Mouse (Mus musculus): ENCODE data around the gene Zcchc9.
"Not testable (repeated sequence)": the region's sequence is repeated elsewhere in the genome, so short reads cannot be mapped to it uniquely, and the experiment has no call there.

The Zcchc9 gene

GRCm38 (mm10) chr13:91807155-91807839, at the start of gene Zcchc9:
Gene Zcchc9 (minus strand): TSS chr13:91807705.
- DNase-seq (ENCODE audit: low spot score in 2 of 2): peak; percentile 77 to 82

GRCm38 (mm10) chr13:91854412-91854811, 46.9 kb upstream of the Zcchc9 start:
- DNase-seq (ENCODE audit: low spot score in 2 of 2): no peak

- no peak for DNase-seq (ENCODE audit: low spot score in 2 of 2)
These were observed 20.4 kb upstream of the Zcchc9 start for GRCm38 (mm10) chr13:91827876-91828275.

- no peak for DNase-seq (ENCODE audit: low spot score in 2 of 2)
These were observed 18.6 kb upstream of the Zcchc9 start for GRCm38 (mm10) chr13:91826066-91826465.

GRCm38 (mm10) chr13:91824845-91825550, 17.5 kb upstream of the Zcchc9 start:
- no peak for DNase-seq (ENCODE audit: low spot score in 2 of 2)

- no peak for DNase-seq (ENCODE audit: low spot score in 2 of 2)
These were observed 16.2 kb upstream of the Zcchc9 start for GRCm38 (mm10) chr13:91823735-91824134.

- no peak for DNase-seq (ENCODE audit: low spot score in 2 of 2)
These were observed 7.2 kb upstream of the Zcchc9 start for GRCm38 (mm10) chr13:91814670-91815069.

- no peak for DNase-seq (ENCODE audit: low spot score in 2 of 2)
These were observed 2.0 kb upstream of the Zcchc9 start for GRCm38 (mm10) chr13:91809476-91809875.

- DNase-seq (ENCODE audit: low spot score in 2 of 2): no peak
These were observed 520 bp upstream of the Zcchc9 start for GRCm38 (mm10) chr13:91807874-91808575.

GRCm38 (mm10) chr13:91801726-91802125, 5.8 kb downstream of the Zcchc9 start:
- DNase-seq (ENCODE audit: low spot score in 2 of 2): no peak

GRCm38 (mm10) chr13:91797442-91797841, 10.1 kb downstream of the Zcchc9 start:
- DNase-seq (ENCODE audit: low spot score in 2 of 2): no peak

GRCm38 (mm10) chr13:91796916-91797315, 10.6 kb downstream of the Zcchc9 start:
- DNase-seq (ENCODE audit: low spot score in 2 of 2): no peak

- no peak for DNase-seq (ENCODE audit: low spot score in 2 of 2)
These were observed 11.5 kb downstream of the Zcchc9 start for GRCm38 (mm10) chr13:91796003-91796402.

- no peak for DNase-seq (ENCODE audit: low spot score in 2 of 2)
These were observed 11.9 kb downstream of the Zcchc9 start for GRCm38 (mm10) chr13:91795593-91795992.

- DNase-seq (ENCODE audit: low spot score in 2 of 2): no peak
These were observed 12.5 kb downstream of the Zcchc9 start for GRCm38 (mm10) chr13:91794926-91795436.

- DNase-seq (ENCODE audit: low spot score in 2 of 2): no peak
These were observed 15.5 kb downstream of the Zcchc9 start for GRCm38 (mm10) chr13:91792035-91792434.

- DNase-seq (ENCODE audit: low spot score in 2 of 2): no peak
These were observed 27.6 kb downstream of the Zcchc9 start for GRCm38 (mm10) chr13:91779892-91780291.

GRCm38 (mm10) chr13:91778092-91778491, 29.4 kb downstream of the Zcchc9 start:
- DNase-seq (ENCODE audit: low spot score in 2 of 2): no peak

- no peak for DNase-seq (ENCODE audit: low spot score in 2 of 2)
These were observed 38.5 kb downstream of the Zcchc9 start for GRCm38 (mm10) chr13:91768683-91769651.

GRCm38 (mm10) chr13:91765627-91766026, 41.9 kb downstream of the Zcchc9 start:
- no peak for DNase-seq (ENCODE audit: low spot score in 2 of 2)

GRCm38 (mm10) chr13:91763654-91764053, 43.9 kb downstream of the Zcchc9 start:
- DNase-seq (ENCODE audit: low spot score in 2 of 2): not testable (repeated sequence)

Measured in frontal cortex, postnatal 25 days (tissue).